Mouse (Mus musculus): ENCODE measurements around the gene Mast1. TPM values are rescaled to one million over a fixed set of nuclear protein-coding genes. Genes with fewer than 3 reads are reported as not detected.
A peak's percentile ranks its signal among the peaks of the same experiment; 100 is the strongest.
"Not testable (repeated sequence)": the region's sequence is repeated elsewhere in the genome, so short reads cannot be mapped to it uniquely, and the experiment has no call there.

Mast1 gene
- polyA plus RNA-seq, 1 experiment from 2014 or later, result 0.19 TPM

DNA sequence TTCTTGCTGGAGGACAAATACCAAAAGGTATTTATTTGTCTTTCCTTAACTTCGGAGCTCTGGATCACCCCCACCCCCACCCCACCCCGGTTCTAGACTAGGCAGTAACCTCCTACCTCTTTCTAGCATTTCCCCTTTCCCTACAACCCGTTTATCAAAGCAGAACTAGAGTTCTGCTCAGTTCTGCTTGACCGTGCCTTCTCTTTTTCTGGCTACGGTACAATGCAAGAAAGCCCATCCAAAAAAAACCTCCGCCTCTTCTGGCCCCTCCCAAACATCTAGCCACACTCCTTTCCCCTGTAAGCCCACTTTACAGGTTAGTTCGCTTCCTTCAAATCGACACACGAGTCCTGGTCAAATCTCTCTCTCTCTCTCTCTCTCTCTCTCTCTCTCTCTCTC is 23.7 kb downstream of the Mast1 start:
- Histone ChIP-seq H3K4me2 (peak overlapping the region; percentile 94), H3K9ac (peak overlapping the region; percentile 74), H3K4me3 (peak overlapping the region; percentile 55), H3K4me1 (peaks cover 21% of the 10 kb centered on the region), H3K9me3 (peaks cover 5% of the 10 kb centered on the region; the same call in 1 of the 2 replicates), H3K27ac (replicated peaks) (no peak overlapping the region), H3K27me3 (replicated peaks) (peaks cover 97% of the 10 kb centered on the region), H3K36me3 (no peaks in the 10 kb centered on the region)
- no peak for ATAC-seq (ENCODE audit: extremely low read depth, insufficient number of reproducible peaks, low FRiP score, low TSS enrichment)
- WGBS, result 13% methylated on average over 9 of the region's 9 CpGs

DNA sequence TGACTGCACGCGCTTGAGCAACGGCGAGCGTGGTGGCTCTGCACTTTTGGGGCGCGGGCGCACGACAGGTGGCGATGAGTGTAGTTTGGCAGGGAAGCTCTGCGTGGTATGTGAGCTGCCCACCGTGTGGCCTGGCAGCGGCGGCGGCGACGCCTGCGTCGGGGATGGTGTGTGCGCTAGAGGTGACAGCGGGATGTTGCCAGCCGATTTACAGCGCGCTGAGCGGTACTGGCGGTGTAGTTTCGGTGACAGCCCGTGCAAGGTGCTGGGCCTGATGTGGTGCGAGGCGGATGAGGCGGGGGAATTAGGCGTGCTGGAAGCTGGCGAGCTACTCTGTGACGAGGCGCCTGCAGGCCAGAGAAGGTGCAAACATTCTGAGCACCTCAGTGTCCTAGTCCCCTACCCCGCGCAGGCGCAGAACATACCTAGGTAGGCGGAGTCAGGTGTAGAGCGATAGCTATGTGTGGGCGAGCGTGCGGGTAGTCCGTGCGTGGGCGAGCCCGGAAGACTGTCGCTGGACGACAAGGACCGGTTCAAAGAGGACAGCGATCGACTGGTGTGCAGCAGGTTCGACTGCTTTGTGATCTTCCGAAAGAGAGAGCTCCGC is 24.2 kb downstream of the Mast1 start:
- H3K27ac ChIP-seq (replicated peaks), result no peak overlapping the region
- peaks cover 92% of the 10 kb centered on the region for H3K27me3 ChIP-seq (replicated peaks)
- H3K4me3 ChIP-seq, result peak overlapping the region; percentile 55
- peak overlapping the region; percentile 74 for H3K9ac ChIP-seq
- H3K4me2 ChIP-seq, result peak overlapping the region; percentile 94
- under 1% methylated on average over 55 of the region's 55 CpGs for WGBS
- H3K9me3 ChIP-seq, result peaks cover 5% of the 10 kb centered on the region; the same call in 1 of the 2 replicates
- ATAC-seq (ENCODE audit: extremely low read depth, insufficient number of reproducible peaks, low FRiP score, low TSS enrichment), result peak; percentile 53
- H3K4me1 ChIP-seq, result peaks cover 21% of the 10 kb centered on the region
- no peaks in the 10 kb centered on the region for H3K36me3 ChIP-seq

DNA sequence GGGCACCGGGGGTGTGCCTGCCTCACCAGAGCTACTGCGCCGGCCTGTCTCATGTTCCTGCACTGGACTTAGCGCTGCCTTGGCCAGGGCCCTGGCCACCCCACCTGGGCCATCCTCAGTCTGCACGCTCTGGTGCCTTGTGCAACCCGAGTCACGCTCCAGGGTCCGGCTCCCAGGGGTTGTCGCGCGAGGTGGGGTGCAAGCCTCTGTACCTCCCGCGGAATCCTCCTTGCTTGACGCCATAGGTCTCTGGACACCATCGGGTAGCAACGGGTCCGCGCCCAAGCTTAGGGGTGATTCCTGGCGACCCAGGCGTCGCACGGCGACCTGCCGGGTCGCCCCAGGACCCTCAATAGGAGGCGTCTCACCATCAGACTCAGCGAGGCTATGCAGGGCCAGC is 24.8 kb downstream of the Mast1 start:
- Histone ChIP-seq H3K4me3 (peak overlapping the region; percentile 55), H3K9me3 (peaks cover 5% of the 10 kb centered on the region; the same call in 1 of the 2 replicates), H3K36me3 (no peaks in the 10 kb centered on the region), H3K4me1 (peaks cover 18% of the 10 kb centered on the region), H3K27me3 (replicated peaks) (peaks cover 86% of the 10 kb centered on the region), H3K27ac (replicated peaks) (no peak overlapping the region), H3K9ac (peak overlapping the region; percentile 74; the same call in 1 of the 2 replicates), H3K4me2 (peak overlapping the region; percentile 94)
- 17% methylated on average over 27 of the region's 27 CpGs for WGBS
- ATAC-seq (ENCODE audit: extremely low read depth, insufficient number of reproducible peaks, low FRiP score, low TSS enrichment), result no peak

DNA sequence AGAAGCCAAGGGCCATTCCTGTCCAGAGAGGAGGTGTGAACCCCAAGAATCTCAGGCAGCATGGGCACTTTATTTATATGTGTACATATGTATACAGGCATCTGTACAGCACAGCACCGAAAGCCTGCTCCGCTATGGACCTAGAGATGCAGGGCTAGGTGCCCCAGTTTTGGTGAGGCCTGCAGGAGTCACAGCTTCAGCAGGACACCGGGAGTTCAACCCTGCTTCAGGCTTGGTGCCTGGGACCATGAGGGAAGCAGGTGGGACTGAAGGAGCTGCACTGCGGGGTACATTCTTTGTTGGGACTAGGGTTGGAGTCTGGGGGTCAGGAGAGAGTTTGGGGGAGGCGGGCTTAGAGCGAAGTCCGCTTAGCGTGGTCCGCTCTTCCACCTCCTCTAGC is 25.3 kb downstream of the Mast1 start:
- Histone ChIP-seq H3K4me2 (0 out of 2 replicates have a peak overlapping the region, but pooled peaks have one; percentile 94), H3K9ac (no peak overlapping the region), H3K9me3 (peaks cover 5% of the 10 kb centered on the region; the same call in 1 of the 2 replicates), H3K36me3 (no peaks in the 10 kb centered on the region), H3K4me1 (peaks cover 18% of the 10 kb centered on the region), H3K4me3 (no peak overlapping the region), H3K27me3 (replicated peaks) (peaks cover 81% of the 10 kb centered on the region), H3K27ac (replicated peaks) (no peak overlapping the region)
- 79% methylated on average over 9 of the region's 9 CpGs for WGBS
- ATAC-seq (ENCODE audit: extremely low read depth, insufficient number of reproducible peaks, low FRiP score, low TSS enrichment), result no peak

DNA sequence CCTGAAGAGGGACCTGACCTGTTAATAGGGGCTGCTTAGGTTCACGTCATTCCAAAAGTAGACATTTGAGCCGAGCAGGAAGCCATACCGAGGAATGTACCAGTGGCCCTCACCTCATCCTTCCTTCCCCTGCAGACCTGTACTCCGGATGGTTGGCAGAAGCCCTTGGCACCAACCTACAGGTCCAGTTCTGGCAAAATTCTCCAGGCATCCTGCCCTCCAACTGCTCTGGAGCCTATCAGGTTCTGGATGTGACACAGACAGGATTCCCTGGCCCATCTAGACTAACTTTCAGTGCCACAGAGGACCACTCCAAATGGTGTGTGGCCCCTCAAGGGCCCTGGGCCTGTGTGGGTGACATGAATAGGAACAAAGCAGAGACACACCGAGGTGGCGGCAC is 26.6 kb downstream of the Mast1 start:
- Histone ChIP-seq H3K36me3 (no peaks in the 10 kb centered on the region), H3K4me2 (no peak overlapping the region), H3K9me3 (peaks cover 5% of the 10 kb centered on the region; the same call in 1 of the 2 replicates), H3K27ac (replicated peaks) (no peak overlapping the region), H3K27me3 (replicated peaks) (peaks cover 68% of the 10 kb centered on the region), H3K4me1 (peaks cover 18% of the 10 kb centered on the region), H3K9ac (no peak overlapping the region), H3K4me3 (no peak overlapping the region)
- no peak for ATAC-seq (ENCODE audit: extremely low read depth, insufficient number of reproducible peaks, low FRiP score, low TSS enrichment)
- 78% methylated on average over 6 of the region's 6 CpGs for WGBS

DNA sequence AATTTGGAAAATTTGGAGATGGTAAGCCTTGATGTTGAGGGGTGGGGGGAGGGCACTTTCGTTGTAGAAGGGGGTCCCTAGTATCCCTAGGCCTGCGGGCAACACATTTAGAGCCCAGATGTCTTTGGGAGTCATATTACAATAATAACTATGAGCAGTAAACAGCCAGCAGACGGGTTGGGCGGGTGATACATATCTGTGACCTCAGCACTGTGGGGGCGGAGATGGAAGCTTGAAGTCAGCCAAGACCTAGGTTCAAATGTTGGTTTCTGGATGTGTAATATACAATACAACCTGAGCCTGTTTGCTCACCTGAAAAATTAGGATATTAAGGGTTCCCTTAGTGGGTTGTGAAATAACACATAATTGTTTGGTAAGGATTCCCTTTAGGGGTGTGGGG is 27.2 kb downstream of the Mast1 start:
- peak overlapping the region; percentile 59; the same call in 1 of the 2 replicates for H3K4me3 ChIP-seq
- WGBS, result 74% methylated on average over 5 of the region's 5 CpGs
- ATAC-seq (ENCODE audit: extremely low read depth, insufficient number of reproducible peaks, low FRiP score, low TSS enrichment), result no peak
- peaks cover 5% of the 10 kb centered on the region; the same call in 1 of the 2 replicates for H3K9me3 ChIP-seq
- H3K27me3 ChIP-seq (replicated peaks), result peaks cover 62% of the 10 kb centered on the region
- H3K9ac ChIP-seq, result no peak overlapping the region
- peaks cover 18% of the 10 kb centered on the region for H3K4me1 ChIP-seq
- peak overlapping the region; percentile 91; the same call in 1 of the 2 replicates for H3K4me2 ChIP-seq
- H3K27ac ChIP-seq (replicated peaks), result no peak overlapping the region
- no peaks in the 10 kb centered on the region for H3K36me3 ChIP-seq

DNA sequence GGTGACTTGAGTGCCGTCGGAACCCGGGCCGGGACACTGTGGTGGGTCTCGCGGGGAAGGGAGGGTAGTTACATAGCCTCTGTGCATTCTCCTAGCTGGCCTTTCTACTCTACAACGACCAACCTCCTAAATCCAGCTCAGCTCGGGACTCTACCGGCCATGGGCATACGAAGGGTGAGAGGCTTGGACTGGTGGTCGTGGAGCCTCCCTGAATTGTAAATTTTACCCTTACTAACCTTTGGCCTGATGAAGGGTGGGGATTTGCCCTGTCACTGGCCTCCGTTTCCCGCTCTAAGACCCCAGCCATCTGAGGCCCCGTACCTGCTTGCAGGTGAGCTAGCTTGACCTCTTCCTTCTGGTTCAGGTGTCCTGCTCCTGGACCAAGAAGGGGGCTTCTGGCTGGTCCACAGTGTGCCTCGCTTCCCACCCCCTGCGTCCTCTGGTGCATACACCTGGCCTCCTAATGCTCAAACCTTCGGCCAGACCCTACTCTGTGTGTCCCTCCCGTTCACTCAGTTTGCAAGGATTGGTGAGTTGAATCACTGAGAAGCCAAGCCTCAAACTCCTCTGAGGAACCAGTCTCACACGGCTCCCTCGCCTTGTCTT is 27.9 kb downstream of the Mast1 start:
- Histone ChIP-seq H3K9ac (peak overlapping the region; percentile 85), H3K4me1 (peaks cover 18% of the 10 kb centered on the region), H3K27ac (replicated peaks) (peak overlapping the region; percentile 40; the same call in 1 of the 2 replicates), H3K9me3 (peaks cover 4% of the 10 kb centered on the region; the same call in 1 of the 2 replicates), H3K4me2 (peak overlapping the region; percentile 91), H3K4me3 (peak overlapping the region; percentile 59), H3K36me3 (no peaks in the 10 kb centered on the region), H3K27me3 (replicated peaks) (peaks cover 62% of the 10 kb centered on the region)
- 46% methylated on average over 20 of the region's 20 CpGs for WGBS
- ATAC-seq (ENCODE audit: extremely low read depth, insufficient number of reproducible peaks, low FRiP score, low TSS enrichment), result no peak

DNA sequence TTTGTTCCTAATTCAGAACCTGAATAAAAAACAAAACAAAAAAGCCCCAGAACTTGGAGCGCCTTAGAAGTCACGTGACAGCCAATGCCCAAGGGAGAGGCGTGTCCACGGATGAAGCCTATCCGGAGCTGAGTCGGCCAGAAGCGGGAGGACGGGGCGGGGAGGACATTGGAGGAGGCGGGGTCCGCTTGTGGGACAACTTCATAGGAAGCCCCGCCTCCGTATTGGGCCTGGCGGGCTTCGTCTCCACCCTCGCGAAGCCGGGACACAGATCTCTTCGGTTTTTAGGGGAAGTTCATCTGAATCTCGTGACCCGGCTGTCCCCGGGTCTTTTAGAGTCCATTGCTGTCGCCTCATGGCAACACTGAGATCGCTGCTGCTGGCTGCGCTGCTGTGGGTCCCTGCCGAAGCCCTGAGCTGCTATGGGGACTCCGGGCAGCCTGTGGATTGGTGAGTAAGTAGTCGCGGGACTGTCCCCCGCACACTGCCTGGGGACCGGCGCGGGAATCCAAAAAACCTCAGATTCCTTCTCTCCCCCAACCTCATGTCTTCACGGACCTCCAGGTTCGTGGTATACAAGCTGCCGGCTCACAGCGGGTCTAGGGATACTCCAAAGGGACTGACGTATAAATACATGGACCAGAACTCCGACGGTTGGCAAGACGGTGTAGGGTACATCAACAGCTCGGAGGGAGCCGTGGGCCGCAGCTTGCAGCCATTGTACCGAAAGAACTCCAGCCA is 28.6 kb downstream of the Mast1 start, which contains the start of gene Dnase2a:
TSS of gene Dnase2a (plus strand) at position 140 of the 741 bp plus-strand sequence.
- H3K9me3 ChIP-seq, result no peaks in the 10 kb centered on the region
- H3K27ac ChIP-seq (replicated peaks), result peak within 1 kb of the TSS; percentile 52

DNA sequence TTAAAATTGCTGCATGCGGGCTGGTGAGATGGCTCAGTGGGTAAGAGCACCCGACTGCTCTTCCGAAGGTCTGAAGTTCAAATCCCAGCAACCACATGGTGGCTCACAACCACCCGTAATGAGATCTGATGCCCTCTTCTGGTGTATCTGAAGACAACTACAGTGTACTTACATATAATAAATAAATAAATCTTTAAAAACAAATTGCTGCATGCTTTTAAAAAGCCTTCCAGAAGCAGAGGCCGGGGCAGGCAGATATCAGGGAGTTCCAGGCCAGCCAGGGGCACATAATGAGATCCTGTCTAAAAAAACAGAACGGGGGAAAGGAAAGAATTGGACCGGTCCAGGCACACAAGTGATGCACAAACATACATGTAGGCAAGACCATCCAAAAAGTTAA is 29.2 kb downstream of the Mast1 start:
- peaks cover 16% of the 10 kb centered on the region for H3K4me1 ChIP-seq
- 36% methylated on average over 7 of the region's 7 CpGs for WGBS
- H3K9ac ChIP-seq, result peak overlapping the region; percentile 67
- peak overlapping the region; percentile 52; the same call in 1 of the 2 replicates for H3K27ac ChIP-seq (replicated peaks)
- not testable (repeated sequence) for H3K36me3 ChIP-seq; H3K9me3 ChIP-seq; ATAC-seq (ENCODE audit: extremely low read depth, insufficient number of reproducible peaks, low FRiP score, low TSS enrichment)
- H3K27me3 ChIP-seq (replicated peaks), result peaks cover 52% of the 10 kb centered on the region
- peak overlapping the region; percentile 91 for H3K4me2 ChIP-seq
- H3K4me3 ChIP-seq, result peak overlapping the region; percentile 59

More for the DNA sequence above, 28.6 kb downstream of the Mast1 start, which contains the start of gene Dnase2a:
- WGBS, result 1% methylated on average over 45 of the region's 45 CpGs
- H3K4me1 ChIP-seq, result peaks cover 18% of the 10 kb centered on the region
- H3K27me3 ChIP-seq (replicated peaks), result peaks cover 57% of the 10 kb centered on the region
- H3K36me3 ChIP-seq, result no peaks in the 10 kb centered on the region
- peak within 1 kb of the TSS; percentile 91 for H3K4me2 ChIP-seq
- H3K4me3 ChIP-seq, result peak within 1 kb of the TSS; percentile 59
- peak within 1 kb of the TSS; percentile 85 for H3K9ac ChIP-seq
- peak; percentile 86 for ATAC-seq (ENCODE audit: extremely low read depth, insufficient number of reproducible peaks, low FRiP score, low TSS enrichment)

DNA sequence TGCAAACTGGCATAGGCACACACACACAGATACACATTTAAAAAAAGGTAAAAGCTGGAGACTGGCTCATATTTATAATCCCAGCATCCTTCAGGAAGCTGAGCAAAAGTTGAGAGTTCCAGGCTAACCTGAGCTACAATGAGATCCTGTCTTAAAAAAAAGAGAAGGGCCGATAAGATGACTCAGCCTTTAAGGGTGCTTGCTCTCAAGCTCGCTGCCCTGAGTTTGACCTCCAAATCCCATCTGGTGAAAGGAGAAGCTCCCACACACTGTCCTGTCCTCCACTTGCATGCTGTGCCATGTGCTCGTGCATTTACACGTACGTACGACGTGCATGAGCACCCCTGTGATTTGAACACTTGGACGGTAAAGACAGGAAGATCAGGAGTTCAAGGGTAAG is 29.7 kb downstream of the Mast1 start:
- H3K27ac ChIP-seq (replicated peaks), result no peak overlapping the region
- H3K4me1 ChIP-seq, result peaks cover 16% of the 10 kb centered on the region
- H3K27me3 ChIP-seq (replicated peaks), result peaks cover 47% of the 10 kb centered on the region
- H3K9ac ChIP-seq, result no peak overlapping the region
- H3K4me2 ChIP-seq, result no peak overlapping the region
- H3K36me3 ChIP-seq, result no peaks in the 10 kb centered on the region
- 73% methylated on average over 8 of the region's 8 CpGs for WGBS
- no peak for ATAC-seq (ENCODE audit: extremely low read depth, insufficient number of reproducible peaks, low FRiP score, low TSS enrichment)
- H3K4me3 ChIP-seq, result no peak overlapping the region
- no peaks in the 10 kb centered on the region for H3K9me3 ChIP-seq

DNA sequence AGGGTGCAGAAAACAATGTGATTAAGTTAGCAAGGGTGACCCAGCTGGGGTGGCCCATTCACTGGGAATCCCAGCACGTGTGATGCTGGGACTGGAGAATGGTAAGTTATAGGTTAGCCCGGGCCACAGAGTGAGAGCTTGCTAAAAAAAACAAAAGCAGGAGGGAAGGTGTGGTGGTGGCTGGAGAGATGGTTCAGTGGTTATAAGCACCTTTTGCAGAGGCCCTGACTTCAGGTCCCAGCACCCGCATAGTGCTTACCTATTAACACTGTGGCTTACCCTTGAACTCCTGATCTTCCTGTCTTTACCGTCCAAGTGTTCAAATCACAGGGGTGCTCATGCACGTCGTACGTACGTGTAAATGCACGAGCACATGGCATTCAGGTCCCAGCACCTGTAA is 30.1 kb downstream of the Mast1 start:
- H3K36me3 ChIP-seq, result no peaks in the 10 kb centered on the region
- peaks cover 42% of the 10 kb centered on the region for H3K27me3 ChIP-seq (replicated peaks)
- ATAC-seq (ENCODE audit: extremely low read depth, insufficient number of reproducible peaks, low FRiP score, low TSS enrichment), result no peak
- no peak overlapping the region for H3K9ac ChIP-seq
- H3K4me2 ChIP-seq, result no peak overlapping the region
- peaks cover 16% of the 10 kb centered on the region for H3K4me1 ChIP-seq
- H3K4me3 ChIP-seq, result no peak overlapping the region
- H3K9me3 ChIP-seq, result no peaks in the 10 kb centered on the region
- no peak overlapping the region for H3K27ac ChIP-seq (replicated peaks)
- WGBS, result 91% methylated on average over 9 of the region's 9 CpGs
